8 mouse cellular contexts compared by ENCODE assay signal in genomic region chr7:75575120-75575649, GRCm38 (mm10).
A peak's percentile ranks its signal among the peaks of the same experiment; 100 is the strongest.
DNase-seq lines count a peak whose midpoint lies in the region; ATAC-seq lines count a peak whose summit lies in the region.

No protein-coding gene starts in this region.

- no peak overlapping the region for H3K4me2 ChIP-seq in forebrain, embryonic 13.5 days

- H3K27ac ChIP-seq in heart, embryonic 10.5 days: peak overlapping the region; percentile 67
- H3K27ac ChIP-seq in forebrain, embryonic 13.5 days: no peak overlapping the region

- H3K27me3 ChIP-seq in heart, embryonic 10.5 days (ENCODE audit: insufficient read depth, poor library complexity, severe bottlenecking): no peaks in the 10 kb centered on the region
- no peaks in the 10 kb centered on the region for H3K27me3 ChIP-seq in forebrain, embryonic 13.5 days

- DNase-seq in gastrocnemius, adult 18-20 months (ENCODE audit: low spot score): peak; percentile 64
- no peak for DNase-seq in gastrocnemius, postnatal 4 days (ENCODE audit: low spot score in 2 of 2)
- peak; percentile 72 for DNase-seq in MN1 (ENCODE audit: low spot score)
- DNase-seq in heart, embryonic 10.5 days (ENCODE audit: low spot score): no peak
- peak; percentile 29 for DNase-seq in kidney, postnatal 10 days
- DNase-seq in layer of hippocampus, postnatal 14 days (ENCODE audit: low spot score in 2 of 2): no peak

- H3K9me3 ChIP-seq in heart, embryonic 10.5 days: no peaks in the 10 kb centered on the region
- H3K9me3 ChIP-seq in forebrain, embryonic 13.5 days (replicated peaks): no peaks in the 10 kb centered on the region

- no peak overlapping the region for H3K9ac ChIP-seq in forebrain, embryonic 13.5 days

- peaks cover 30% of the 10 kb centered on the region for H3K4me1 ChIP-seq in heart, embryonic 10.5 days
- H3K4me1 ChIP-seq in forebrain, embryonic 13.5 days: 0 out of 2 replicates have a peak, but pooled peaks cover 3% of the 10 kb centered on the region

- ATAC-seq in neutrophil, adult 5-6 weeks (ENCODE audit: extremely low read depth, insufficient number of reproducible peaks, low FRiP score, poor library complexity, severe bottlenecking): peak; percentile 63; the same call in 1 of the 2 replicates
- ATAC-seq in forebrain, embryonic 13.5 days: no peak

- 22% methylated on average over 9 of the region's 9 CpGs for WGBS in heart, embryonic 10.5 days
- WGBS in forebrain, embryonic 13.5 days: 63% methylated on average over 9 of the region's 9 CpGs

- H3K4me3 ChIP-seq in heart, embryonic 10.5 days: no peak overlapping the region
- H3K4me3 ChIP-seq in forebrain, embryonic 13.5 days: no peak overlapping the region

- H3K36me3 ChIP-seq in heart, embryonic 10.5 days: peaks cover 12% of the 10 kb centered on the region; the same call in 1 of the 2 replicates
- H3K36me3 ChIP-seq in forebrain, embryonic 13.5 days (ENCODE audit: poor library complexity, severe bottlenecking): 0 out of 2 replicates have a peak, but pooled peaks cover 5% of the 10 kb centered on the region

Comparison
In these comparisons a context has a peak if more than half of its experiments do, and no peak if none do; other contexts are left out.
1. DNase-seq: peak in gastrocnemius, adult 18-20 months (single experiment), MN1 (single experiment) and kidney, postnatal 10 days (single experiment); none in gastrocnemius, postnatal 4 days (0 of 2), heart, embryonic 10.5 days (single experiment) and layer of hippocampus, postnatal 14 days (0 of 2).